Mouse (Mus musculus) heart, postnatal 4 days (tissue): Measurements from ENCODE around the gene Pebp1. TPM values are rescaled to one million over a fixed set of nuclear protein-coding genes. Genes with fewer than 3 reads are reported as not detected.
"Not testable (repeated sequence)": the region's sequence is repeated elsewhere in the genome, so short reads cannot be mapped to it uniquely, and the experiment has no call there.

ENCODE experiments used
- DNase-seq: peaks from one replicate; pipeline ENCODE4 v3.0.0; 2021
- total RNA-seq, 2 experiments: library from RNA; stranded (reverse); gene quantifications; 2 replicates each; pipeline ENCODE4 v1.2.3; 2021

Gene Pebp1
- 100 to 1,000 TPM; 395 to 401 TPM for total RNA-seq

- peak; percentile 98 for DNase-seq
Observed at GRCm38 (mm10) chr5:117286831-117287822, at the start of gene Pebp1. TSS of gene Pebp1 (minus strand) at chr5:117287625.

- no peak for DNase-seq
Observed at GRCm38 (mm10) chr5:117330457-117330856, 43.0 kb upstream of the Pebp1 start.

- DNase-seq: no peak
Observed at GRCm38 (mm10) chr5:117326408-117326807, 39.0 kb upstream of the Pebp1 start.

- no peak for DNase-seq
Observed at GRCm38 (mm10) chr5:117323751-117324150, 36.3 kb upstream of the Pebp1 start.

- DNase-seq: peak; percentile 75
Observed at GRCm38 (mm10) chr5:117318741-117319629, 31.6 kb upstream of the Pebp1 start, which contains the start of gene Vsig10. TSS of gene Vsig10 (plus strand) at chr5:117319083.

- no peak for DNase-seq
Observed at GRCm38 (mm10) chr5:117314587-117315428, 27.4 kb upstream of the Pebp1 start.

GRCm38 (mm10) chr5:117313909-117314308 lies 26.5 kb upstream of the Pebp1 start:
- no peak for DNase-seq

- DNase-seq: peak; percentile 61
Observed at GRCm38 (mm10) chr5:117313420-117313819, 26.0 kb upstream of the Pebp1 start.

GRCm38 (mm10) chr5:117307699-117308098 lies 20.3 kb upstream of the Pebp1 start:
- DNase-seq: peak; percentile 84

- DNase-seq: no peak
Observed at GRCm38 (mm10) chr5:117306826-117307225, 19.4 kb upstream of the Pebp1 start.

GRCm38 (mm10) chr5:117305754-117306153 lies 18.3 kb upstream of the Pebp1 start:
- DNase-seq: no peak

- peak; percentile 78 for DNase-seq
Observed at GRCm38 (mm10) chr5:117304947-117305346, 17.5 kb upstream of the Pebp1 start.

GRCm38 (mm10) chr5:117303691-117304579 lies 16.5 kb upstream of the Pebp1 start:
- no peak for DNase-seq

GRCm38 (mm10) chr5:117302899-117303298 lies 15.5 kb upstream of the Pebp1 start:
- DNase-seq: no peak

GRCm38 (mm10) chr5:117295011-117295410 lies 7.6 kb upstream of the Pebp1 start:
- no peak for DNase-seq

- DNase-seq: not testable (repeated sequence)
Observed at GRCm38 (mm10) chr5:117293776-117294175, 6.4 kb upstream of the Pebp1 start.

- no peak for DNase-seq
Observed at GRCm38 (mm10) chr5:117292547-117292946, 5.1 kb upstream of the Pebp1 start.

- no peak for DNase-seq
Observed at GRCm38 (mm10) chr5:117291312-117291711, 3.9 kb upstream of the Pebp1 start.

- no peak for DNase-seq
Observed at GRCm38 (mm10) chr5:117290081-117290480, 2.7 kb upstream of the Pebp1 start.

- no peak for DNase-seq
Observed at GRCm38 (mm10) chr5:117289646-117290045, 2.2 kb upstream of the Pebp1 start.

- DNase-seq: no peak
Observed at GRCm38 (mm10) chr5:117286286-117286685, 1.1 kb downstream of the Pebp1 start.
